Comparison of ENCODE assay signal across 18 mouse cellular contexts in the genomic region with DNA sequence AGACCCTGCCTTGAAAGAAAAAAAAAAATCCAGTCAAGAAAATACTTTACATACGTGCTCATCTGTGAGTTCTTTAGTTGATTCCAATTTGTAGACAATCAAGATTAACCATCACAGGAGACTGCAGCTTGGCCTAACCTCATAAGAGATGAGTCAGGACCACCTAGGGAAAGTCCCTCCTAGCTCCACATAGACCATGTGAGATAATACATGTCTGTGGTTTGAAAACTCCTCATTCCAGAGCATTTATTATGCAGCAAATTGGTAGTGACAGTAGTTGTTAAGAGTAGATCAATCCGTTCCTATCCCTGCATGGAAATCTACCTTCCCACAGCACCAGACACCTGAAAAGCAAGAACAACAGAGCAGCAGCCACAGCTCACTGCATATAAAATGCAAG.
"Had no signal": no experiment of that assay in that cellular context is flagged by ENCODE, and none has a peak within 500 bp of the region (broad histone marks: within the 10 kb centered on the region; RNA-seq: fewer than 3 reads in every experiment).

No protein-coding gene starts in this region.

- DNase-seq: lung, adult 18-20 months; lung, embryonic 14.5 days; lung, postnatal 10 days; lung, postnatal 4 days; midbrain, embryonic 14.5 days; retina, postnatal 1 day; right cerebral cortex, adult 18-20 months; right cerebral cortex, postnatal 25 days; right cerebral cortex, postnatal 4 days; spleen, adult 18-20 months; thymus, adult 2 months; thymus, postnatal 36 days had no signal

- H3K27me3 ChIP-seq: neural tube, embryonic 13.5 days; neural tube, embryonic 15.5 days had no signal

- H3K9ac ChIP-seq: lung, embryonic 14.5 days; midbrain, embryonic 12.5 days; neural tube, embryonic 13.5 days; neural tube, embryonic 15.5 days had no signal

- H3K27ac ChIP-seq: midbrain, embryonic 10.5 days; midbrain, embryonic 12.5 days; neural tube, embryonic 13.5 days; neural tube, embryonic 15.5 days had no signal

- H3K9me3 ChIP-seq: midbrain, embryonic 10.5 days; midbrain, embryonic 12.5 days; neural tube, embryonic 13.5 days; neural tube, embryonic 15.5 days had no signal

- H3K4me3 ChIP-seq: midbrain, embryonic 10.5 days; midbrain, embryonic 12.5 days; myocyte; neural tube, embryonic 13.5 days; neural tube, embryonic 15.5 days had no signal

- H3K4me2 ChIP-seq: lung, embryonic 14.5 days; midbrain, embryonic 12.5 days; neural tube, embryonic 13.5 days; neural tube, embryonic 15.5 days had no signal

- H3K36me3 ChIP-seq: midbrain, embryonic 10.5 days; midbrain, embryonic 12.5 days; neural tube, embryonic 13.5 days; neural tube, embryonic 15.5 days had no signal

- ATAC-seq: midbrain, embryonic 16.5 days had no signal
